Mouse (Mus musculus) Patski (cell line): ENCODE measurements at regions not wholly inside any gene's neighbourhood (a gene's known extent, or its start where the extent isn't known, plus 50 kb on each side); places are given as distances from the start of the nearest gene placed in this dataset.

Source experiments
- ATAC-seq: fragments of 100-300 bp; one replicate; pipeline ENCODE4 v1.8.0; 2021
- CTCF ChIA-PET: fragments of 350-600 bp; sonication (Branson Sonifier 250); formaldehyde crosslinking; loops from one replicate; lab custom pipeline; 2022; ENCODE audit warnings: inconsistent platforms; lab: Charles Lee
- POLR2A ChIA-PET: fragments of 350-600 bp; sonication (Branson Sonifier 250); formaldehyde crosslinking; loops from one replicate; lab custom pipeline; 2022; ENCODE audit warnings: antibody characterized with exemption, inconsistent platforms; lab: Charles Lee
- DNase-seq: peaks from one replicate; pipeline ENCODE4 v3.0.0-alpha.2; 2011; ENCODE audit warnings: low read depth, low spot score
- H3K27me3 ChIP-seq: fragments of 371-371 bp; one replicate; pipeline ENCODE4 v1.5.1; 2021
- CTCF ChIP-seq: fragments of 100-300 bp; IDR thresholded peaks from one replicate; pipeline ENCODE4 v1.5.1; 2021
- in situ Hi-C: fragments of 300-500 bp; cut with MboI; formaldehyde crosslinking; loops from 3 replicates; pipeline ENCODE4 v1.11.1; 2018; ENCODE audit warnings: low pct_unique_long_range_greater_than_20kb, mixed read lengths

- TF ChIP-seq CTCF, result no peak
- CTCF ChIA-PET, result interaction anchor here (1.4 kb wide), 1 partner anchor 14 kb away, joined by 3 read pairs; no protein-coding TSS in a partner anchor
- ATAC-seq (no peak), DNase-seq (no peak)
- no peaks in the 10 kb centered on the region for H3K27me3 ChIP-seq
- POLR2A ChIA-PET, result no interaction called here
- in situ Hi-C loops, result no loop called here
Measured at GRCm38 (mm10) chr2:167849999-167850552, 81.8 kb upstream of the Ptpn1 start.

- H3K27me3 ChIP-seq, result no peaks in the 10 kb centered on the region
- CTCF ChIA-PET, result interaction anchor here (0.9 to 1.6 kb wide), 2 partner anchors 9 to 164 kb away, joined by 3 read pairs; no protein-coding TSS in a partner anchor
- TF ChIP-seq CTCF, result no peak
- POLR2A ChIA-PET, result no interaction called here
- ATAC-seq (peak; percentile 66), DNase-seq (no peak)
- in situ Hi-C loops, result no loop called here
Measured at GRCm38 (mm10) chr2:167848468-167849440, 83.1 kb upstream of the Ptpn1 start.

- in situ Hi-C loops, result no loop called here
- no peak for DNase-seq
- no peak for TF ChIP-seq CTCF
- ATAC-seq, result no peak
- ChIA-PET CTCF (interaction anchor here (1.0 to 1.6 kb wide), 2 partner anchors 10 kb away, joined by 3 read pairs; no protein-coding TSS in a partner anchor), POLR2A (no interaction called here)
- no peaks in the 10 kb centered on the region for H3K27me3 ChIP-seq
Measured at GRCm38 (mm10) chr2:167847281-167848077, 84.4 kb upstream of the Ptpn1 start.

GRCm38 (mm10) chr2:167845370-167845769 is 86.5 kb upstream of the Ptpn1 start:
- no peak for TF ChIP-seq CTCF
- no peaks in the 10 kb centered on the region for H3K27me3 ChIP-seq
- DNase-seq, result no peak
- ChIA-PET POLR2A (no interaction called here), CTCF (interaction anchor here (1.2 to 1.5 kb wide), 2 partner anchors 9 to 46 kb away, joined by 3 to 6 read pairs; no protein-coding TSS in a partner anchor)
- ATAC-seq, result no peak
- in situ Hi-C loops, result no loop called here

- H3K27me3 ChIP-seq, result no peaks in the 10 kb centered on the region
- no peak for DNase-seq
- no peak for ATAC-seq
- no peak for TF ChIP-seq CTCF
- in situ Hi-C loops, result no loop called here
- POLR2A ChIA-PET, result interaction anchor here (0.9 to 1.0 kb wide), 2 partner anchors 22 to 47 kb away, joined by 3 read pairs; no protein-coding TSS in a partner anchor
- CTCF ChIA-PET, result interaction anchor here (1.2 to 1.5 kb wide), 2 partner anchors 8 to 47 kb away, joined by 3 to 6 read pairs; no protein-coding TSS in a partner anchor
Measured at GRCm38 (mm10) chr2:167844556-167844955, 87.3 kb upstream of the Ptpn1 start.

- ATAC-seq, result no peak
- in situ Hi-C loops, result no loop called here
- no peak for TF ChIP-seq CTCF
- H3K27me3 ChIP-seq, result no peaks in the 10 kb centered on the region
- DNase-seq, result no peak
- ChIA-PET POLR2A (interaction anchor here (0.9 to 1.0 kb wide), 2 partner anchors 21 to 48 kb away, joined by 3 read pairs; no protein-coding TSS in a partner anchor), CTCF (interaction anchor here (1.2 kb wide), 1 partner anchor 47 kb away, joined by 3 read pairs; no protein-coding TSS in a partner anchor)
Measured at GRCm38 (mm10) chr2:167843921-167844320, 87.9 kb upstream of the Ptpn1 start.

GRCm38 (mm10) chr2:167842993-167843392 is 88.9 kb upstream of the Ptpn1 start:
- DNase-seq (no peak), ATAC-seq (peak; percentile 38)
- no peak for TF ChIP-seq CTCF
- in situ Hi-C loops, result no loop called here
- CTCF ChIA-PET, result no interaction called here
- POLR2A ChIA-PET, result no interaction called here
- no peaks in the 10 kb centered on the region for H3K27me3 ChIP-seq

GRCm38 (mm10) chr2:167842473-167842872 is 89.4 kb upstream of the Ptpn1 start:
- no peak for ATAC-seq
- CTCF ChIA-PET, result no interaction called here
- POLR2A ChIA-PET, result no interaction called here
- in situ Hi-C loops, result no loop called here
- no peak for TF ChIP-seq CTCF
- no peak for DNase-seq
- no peaks in the 10 kb centered on the region for H3K27me3 ChIP-seq

GRCm38 (mm10) chr2:167841339-167842240 is 90.3 kb upstream of the Ptpn1 start:
- CTCF ChIA-PET, result no interaction called here
- H3K27me3 ChIP-seq, result no peaks in the 10 kb centered on the region
- no peak for DNase-seq
- ATAC-seq, result no peak
- POLR2A ChIA-PET, result no interaction called here
- in situ Hi-C loops, result no loop called here
- TF ChIP-seq CTCF, result no peak
